Mouse (Mus musculus): ENCODE measurements around the gene Zic1.

Zic1 gene

GRCm38 (mm10) chr9:91365664-91366063 is at the start of gene Zic1:
Gene Zic1 (minus strand): TSS chr9:91365810.
- no peak for DNase-seq (ENCODE audit: low spot score in 2 of 2)

DNA sequence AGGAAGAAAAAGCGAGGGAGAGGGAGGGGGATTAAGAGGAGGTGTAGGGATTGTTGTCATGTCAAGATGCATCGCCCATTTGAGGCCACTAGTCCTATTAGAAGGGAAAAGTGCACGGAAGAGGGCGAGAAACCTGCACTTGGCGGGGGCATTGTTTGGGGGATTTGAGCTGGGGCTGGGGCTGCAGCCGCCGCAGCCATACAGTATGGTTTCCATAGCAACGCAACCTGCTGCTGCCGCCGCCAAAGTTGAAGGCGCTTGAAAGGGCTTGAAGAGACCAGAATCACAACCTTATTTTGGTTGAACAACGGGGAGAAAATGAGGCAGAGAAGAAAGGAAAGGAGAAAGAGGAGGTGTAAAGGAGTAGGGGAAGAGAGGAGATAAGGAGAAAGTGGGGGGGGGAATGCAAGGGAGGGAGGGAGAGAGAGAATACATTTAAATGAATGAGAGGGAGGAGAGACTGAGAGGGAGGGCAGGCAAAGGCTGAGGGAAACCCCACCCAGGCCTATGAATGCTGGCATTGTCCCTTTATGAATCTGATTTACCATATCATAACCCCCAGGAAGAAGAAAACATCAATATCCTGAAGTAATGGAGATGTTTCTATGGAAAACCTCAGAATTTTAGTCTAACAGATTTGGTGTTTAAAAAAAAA is 48.5 kb upstream of the Zic1 start:
- DNase-seq (ENCODE audit: low spot score in 2 of 2), result no peak

GRCm38 (mm10) chr9:91409771-91410170 is 44.2 kb upstream of the Zic1 start:
- DNase-seq (ENCODE audit: low spot score in 2 of 2), result no peak

- no peak for DNase-seq (ENCODE audit: low spot score in 2 of 2)
These were observed 40.7 kb upstream of the Zic1 start for GRCm38 (mm10) chr9:91406258-91406763.

GRCm38 (mm10) chr9:91405753-91406178 is 40.2 kb upstream of the Zic1 start:
- no peak for DNase-seq (ENCODE audit: low spot score in 2 of 2)

DNA sequence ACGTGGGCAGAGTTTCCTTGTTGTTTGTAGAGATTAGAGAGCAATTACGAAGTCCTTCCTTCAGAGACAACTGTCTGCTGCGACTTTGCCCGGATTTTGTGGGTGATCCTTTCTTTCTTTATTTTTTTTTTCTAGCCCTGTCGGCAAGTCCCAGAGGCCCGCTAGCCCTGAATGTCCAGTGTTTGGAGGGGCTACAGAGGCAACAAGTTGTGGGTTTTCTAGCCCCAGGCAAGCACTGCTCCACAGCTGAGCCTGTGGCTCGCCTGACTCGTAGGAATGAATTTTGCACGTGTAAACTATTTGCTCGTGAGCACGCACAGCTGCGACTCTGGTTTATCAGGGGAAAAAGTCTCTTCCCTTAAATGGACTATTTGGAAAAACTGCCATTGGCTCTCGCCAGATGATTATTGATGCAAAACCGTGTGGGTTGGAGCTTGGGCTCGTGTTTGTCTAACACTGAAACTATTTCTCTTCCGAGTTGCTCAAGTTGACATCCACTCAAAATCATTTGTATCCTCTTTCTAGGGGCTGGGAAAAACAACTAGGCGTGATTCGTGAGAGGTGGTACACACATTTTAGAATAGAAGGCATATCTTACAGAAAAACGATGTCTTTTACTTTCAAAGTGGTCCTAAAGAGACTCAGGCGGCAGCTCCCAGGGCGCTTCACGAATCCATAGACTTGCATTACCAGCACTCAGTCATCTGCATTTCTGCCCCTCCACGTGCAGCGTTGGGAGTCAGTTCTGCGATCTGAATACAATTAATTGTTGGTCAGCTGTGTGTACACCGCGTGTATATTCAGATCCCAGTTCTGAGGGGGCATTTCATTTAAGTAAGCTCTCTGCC is 39.5 kb upstream of the Zic1 start:
- DNase-seq (ENCODE audit: low spot score in 2 of 2), result no peak

DNA sequence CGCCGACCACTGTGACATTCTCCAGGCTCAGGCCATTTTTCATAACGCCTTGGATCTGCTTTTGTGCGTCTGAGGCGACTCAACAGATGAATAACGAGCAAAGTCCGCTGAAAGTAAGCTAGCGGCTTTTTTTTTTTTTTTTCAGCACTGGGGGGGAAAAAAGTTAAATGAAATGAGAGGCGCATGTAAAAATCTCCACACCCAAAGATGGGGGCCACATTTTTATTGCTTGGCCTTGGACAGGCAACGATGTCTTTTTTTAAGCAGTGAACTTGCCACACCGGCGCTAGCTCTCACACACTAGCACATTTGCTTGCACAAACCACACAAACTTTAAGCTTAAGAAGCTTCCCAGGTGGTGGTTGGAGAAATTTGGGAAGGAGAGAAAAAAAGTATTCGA is 38.6 kb upstream of the Zic1 start:
- no peak for DNase-seq (ENCODE audit: low spot score in 2 of 2)

GRCm38 (mm10) chr9:91401471-91401870 is 35.9 kb upstream of the Zic1 start:
- no peak for DNase-seq (ENCODE audit: low spot score in 2 of 2)

DNA sequence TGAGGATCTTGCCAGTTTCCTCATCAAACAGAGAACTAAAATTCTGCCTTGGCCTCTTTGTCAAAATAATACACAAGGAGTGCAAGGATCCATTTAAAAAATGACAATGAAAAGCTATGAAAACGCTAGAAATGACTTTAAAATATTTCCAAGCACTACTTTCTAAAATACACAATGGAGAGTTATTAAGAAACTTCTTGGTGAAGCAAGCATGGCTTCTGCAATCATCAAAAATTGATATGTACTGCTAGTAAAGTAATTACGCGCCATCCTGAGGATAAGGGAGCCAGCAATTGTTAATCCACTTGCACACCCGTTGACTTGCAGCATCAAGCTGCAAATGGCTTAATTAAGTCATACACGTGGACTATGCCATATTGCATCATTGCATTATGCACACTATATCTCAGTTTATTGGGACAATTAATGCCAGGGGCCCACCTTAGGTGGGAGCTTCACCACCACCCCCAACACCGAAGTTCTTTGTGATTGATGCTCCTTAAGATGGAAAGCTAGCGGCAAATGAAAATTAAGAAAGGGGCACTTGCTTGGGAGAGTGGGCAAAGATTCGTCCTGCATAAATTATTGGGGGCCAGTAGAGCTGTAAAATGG is 35.0 kb upstream of the Zic1 start:
- no peak for DNase-seq (ENCODE audit: low spot score in 2 of 2)

DNA sequence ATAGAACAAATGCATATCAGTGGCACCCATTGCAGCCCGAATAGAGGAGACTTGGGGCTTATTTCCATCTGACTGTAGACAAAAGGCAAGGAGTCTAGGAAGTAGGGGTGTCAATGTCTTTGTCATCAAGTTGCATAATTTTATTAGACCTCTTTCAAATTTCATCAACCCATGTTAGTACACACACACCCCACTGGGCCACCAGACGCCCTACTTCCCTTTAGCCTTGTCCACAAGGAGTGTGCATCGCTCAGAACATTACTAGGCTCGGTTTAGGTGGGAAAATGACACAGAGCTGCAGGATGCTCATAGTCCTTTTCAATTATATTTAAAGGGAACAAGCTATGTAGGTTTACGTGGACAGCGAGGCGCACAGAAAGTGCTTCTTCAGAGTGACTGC is 34.4 kb upstream of the Zic1 start:
- DNase-seq (ENCODE audit: low spot score in 2 of 2), result no peak

DNA sequence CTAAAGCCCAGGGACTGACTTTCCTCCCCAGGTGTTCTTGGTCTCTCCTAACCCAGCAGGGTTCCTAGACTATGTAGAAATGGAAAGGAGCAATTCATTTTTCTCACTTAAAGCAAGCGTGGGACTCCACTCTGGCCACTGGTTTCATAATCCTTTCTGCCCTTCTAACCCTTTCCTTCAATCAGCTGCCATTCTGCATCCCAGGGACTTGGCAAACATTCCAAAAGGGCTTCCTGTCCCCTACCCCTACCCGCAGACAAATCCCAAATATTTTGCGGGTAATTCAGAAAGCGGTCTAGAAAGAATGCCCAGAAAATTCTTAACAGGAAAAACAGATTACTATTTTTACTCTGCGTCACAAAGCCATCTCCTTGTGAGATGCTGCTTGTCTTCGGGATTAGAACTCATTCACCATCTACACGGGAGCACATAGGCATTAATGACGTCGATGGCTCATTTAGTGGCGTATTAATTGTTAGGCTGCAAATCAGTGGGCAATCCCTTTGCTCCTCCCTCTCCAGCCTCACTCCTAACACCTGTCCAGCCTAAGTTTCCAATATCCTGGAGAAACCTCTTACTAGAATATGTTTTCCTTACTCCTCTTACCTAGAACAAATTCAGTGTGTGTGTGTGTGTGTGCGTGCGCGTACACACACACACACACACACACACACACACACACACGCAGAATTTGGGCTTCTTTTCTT is 29.6 kb upstream of the Zic1 start:
- no peak for DNase-seq (ENCODE audit: low spot score in 2 of 2)

- DNase-seq (ENCODE audit: low spot score in 2 of 2), result no peak
These were observed 28.6 kb upstream of the Zic1 start for GRCm38 (mm10) chr9:91394211-91394646.

GRCm38 (mm10) chr9:91393376-91394068 is 27.9 kb upstream of the Zic1 start:
- no peak for DNase-seq (ENCODE audit: low spot score in 2 of 2)

DNA sequence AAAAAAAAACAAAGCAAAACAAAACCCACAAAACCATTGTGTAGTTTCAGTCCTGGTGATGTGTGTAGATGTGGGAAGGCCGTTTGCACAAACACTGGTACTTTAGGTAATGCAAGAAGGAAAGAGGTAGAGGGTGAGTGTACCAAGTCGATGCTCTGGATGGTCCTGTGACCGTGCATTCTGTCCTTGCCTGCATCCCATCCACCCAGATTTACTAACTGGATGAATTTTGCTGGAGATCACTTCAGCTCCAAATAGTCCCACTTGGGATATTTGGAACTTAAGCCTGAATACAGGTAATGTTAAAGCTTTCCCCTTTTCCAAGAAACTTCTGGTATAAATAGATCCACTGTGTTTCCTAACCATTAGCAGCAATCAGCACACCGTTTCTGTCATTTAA is 22.6 kb upstream of the Zic1 start:
- no peak for DNase-seq (ENCODE audit: low spot score in 2 of 2)

DNA sequence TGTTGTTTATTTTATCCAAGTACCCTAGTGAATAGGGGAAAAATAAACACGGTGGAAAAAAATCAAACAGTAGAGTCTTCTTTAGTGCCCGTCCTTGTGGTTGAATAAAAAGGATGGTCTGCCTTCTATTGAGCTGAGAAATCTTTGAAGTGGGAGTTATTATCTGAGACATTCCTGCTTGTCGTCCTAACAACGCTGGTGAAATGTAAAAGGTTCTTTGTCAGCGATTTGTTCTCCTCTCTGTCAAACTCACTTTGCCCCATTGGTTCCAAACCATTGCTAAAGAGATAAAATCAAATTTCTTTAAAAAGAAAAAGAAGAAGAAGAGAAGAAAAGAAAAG is 22.1 kb upstream of the Zic1 start:
- DNase-seq (ENCODE audit: low spot score in 2 of 2), result no peak

DNA sequence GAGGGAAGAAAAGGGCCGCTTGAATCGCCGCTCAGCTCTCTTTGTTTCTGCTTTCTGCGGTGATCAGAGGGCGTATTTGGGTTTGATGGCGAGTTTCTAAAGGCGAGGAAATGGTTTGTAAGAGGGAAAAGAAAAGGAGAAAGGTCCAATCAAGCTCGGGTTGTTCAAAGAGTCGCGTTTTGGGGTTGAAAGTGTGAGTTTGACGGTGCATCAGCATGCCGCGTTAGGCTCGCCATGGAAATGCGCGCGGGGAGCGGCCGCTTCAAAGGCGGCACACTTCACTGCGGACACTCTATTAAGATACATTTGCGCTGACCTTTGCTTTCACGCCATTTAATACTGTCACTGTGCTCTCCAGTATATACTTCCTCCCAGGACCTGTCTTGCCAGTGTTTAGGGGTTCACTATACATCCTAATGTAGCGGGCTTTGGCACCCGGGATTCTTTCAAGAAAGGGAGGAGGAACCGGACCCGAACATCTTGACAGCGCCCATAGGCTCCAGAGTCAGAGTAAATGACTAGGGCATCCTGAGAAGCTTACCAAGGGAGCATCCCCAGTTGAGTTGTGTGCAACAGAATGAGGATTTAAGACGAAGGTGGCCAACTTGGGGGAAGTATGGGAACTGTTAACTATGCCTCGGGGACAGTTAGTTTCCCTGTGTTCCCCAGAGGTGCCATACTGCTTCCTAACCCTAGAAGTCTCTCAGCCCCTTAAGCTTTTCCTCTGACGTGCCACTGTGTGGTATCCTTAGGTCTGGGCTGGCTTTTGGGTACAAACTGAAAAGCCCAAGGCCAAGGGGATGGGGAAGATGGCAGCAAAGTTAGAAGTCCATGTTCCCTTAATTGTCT is 21.5 kb upstream of the Zic1 start:
- DNase-seq (ENCODE audit: low spot score in 2 of 2), result no peak

GRCm38 (mm10) chr9:91386502-91386890 is 20.9 kb upstream of the Zic1 start:
- no peak for DNase-seq (ENCODE audit: low spot score in 2 of 2)

DNA sequence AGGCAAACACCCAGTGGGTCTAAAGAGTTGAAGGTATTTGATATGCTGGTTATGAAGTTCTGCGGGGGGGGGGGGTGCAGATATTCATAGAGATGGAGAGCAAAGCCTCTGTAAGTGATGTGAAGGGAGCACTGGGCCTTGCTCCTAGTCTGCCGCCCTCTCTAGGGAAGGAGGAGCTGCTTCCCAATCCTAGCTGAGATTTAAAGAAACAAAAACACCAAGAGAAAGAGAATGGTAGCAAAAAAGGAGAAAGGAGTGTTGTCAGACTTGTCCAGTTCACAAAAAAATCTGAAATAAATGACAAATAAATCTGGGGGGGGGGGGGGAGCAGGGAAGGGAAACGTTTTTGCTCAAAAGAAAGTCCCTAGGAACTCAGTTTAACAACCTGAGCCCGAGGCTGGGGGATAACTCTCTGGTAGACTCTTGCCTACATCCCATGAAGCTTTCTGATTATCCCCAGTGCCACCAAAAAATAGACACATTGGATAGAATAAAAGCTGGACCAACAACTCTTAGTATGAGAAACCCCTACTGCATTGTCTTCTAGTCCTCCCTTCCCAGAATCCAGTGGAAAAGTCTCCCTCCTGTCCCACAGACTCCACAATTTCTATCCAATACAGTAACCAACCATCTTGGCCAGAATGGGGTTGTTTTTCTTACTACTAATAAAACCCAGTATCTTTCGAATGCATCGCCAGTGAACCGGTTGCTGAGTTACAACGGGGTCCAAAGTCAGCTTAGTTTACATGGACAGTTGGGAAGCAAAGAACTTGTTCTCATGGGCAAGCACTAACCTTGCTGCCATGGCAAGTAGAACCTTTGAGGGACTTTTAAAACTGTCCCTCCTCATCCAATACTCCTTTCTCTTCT is 20.2 kb upstream of the Zic1 start:
- no peak for DNase-seq (ENCODE audit: low spot score in 2 of 2)

DNA sequence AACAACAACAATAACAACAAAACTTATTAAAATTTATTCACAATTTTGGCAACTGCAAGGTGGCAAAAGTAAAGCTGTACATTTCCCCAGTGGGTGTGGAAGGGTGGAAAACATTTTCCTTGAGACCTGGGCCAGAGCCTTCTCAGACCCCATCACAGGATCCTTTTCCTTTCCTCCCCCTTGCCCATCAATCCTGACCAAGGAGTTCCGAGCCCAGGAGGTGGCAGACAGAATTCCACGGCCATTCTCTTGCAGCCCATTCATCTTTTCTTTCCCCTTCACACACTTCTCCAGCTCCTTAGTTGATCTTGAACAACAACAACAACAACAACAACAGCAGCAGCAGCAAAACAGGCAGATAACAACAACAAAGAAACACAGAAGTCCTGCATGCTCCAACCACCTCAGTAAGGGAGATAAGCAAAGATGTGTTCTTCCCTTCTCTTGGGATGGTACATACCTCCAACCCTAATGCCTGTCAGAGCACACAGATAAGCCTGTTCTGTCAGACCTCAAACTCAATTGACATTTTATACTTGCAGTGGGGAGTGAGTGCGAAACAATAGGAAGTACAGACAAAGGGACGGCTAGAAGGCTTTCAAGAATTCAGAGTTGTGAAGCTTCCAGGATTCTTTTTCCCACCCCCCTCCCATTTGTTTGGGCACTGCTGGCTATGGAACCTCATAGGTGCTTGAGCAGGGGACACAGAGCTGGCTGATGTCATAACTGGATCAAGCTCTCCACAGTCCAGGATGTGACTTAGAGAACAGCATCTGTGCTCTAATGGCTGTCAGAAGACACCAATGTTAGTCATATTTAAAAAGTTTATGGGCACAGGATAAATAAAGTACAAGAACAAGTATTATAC is 19.3 kb upstream of the Zic1 start:
- DNase-seq (ENCODE audit: low spot score in 2 of 2), result no peak
